Mouse (Mus musculus) heart, postnatal 4 days (tissue): ENCODE results near the gene Vps54. TPM values are rescaled to one million over a fixed set of nuclear protein-coding genes. Genes with fewer than 3 reads are reported as not detected.
"Not testable (repeated sequence)": the region's sequence is repeated elsewhere in the genome, so short reads cannot be mapped to it uniquely, and the experiment has no call there.

Experiments
- DNase-seq: peaks from one replicate; pipeline ENCODE4 v3.0.0; 2021
- total RNA-seq, 2 experiments: library from RNA; stranded (reverse); gene quantifications; 2 replicates each; pipeline ENCODE4 v1.2.3; 2021

The Vps54 gene
- total RNA-seq: 10 to 100 TPM; 26.2 to 27.1 TPM

DNA sequence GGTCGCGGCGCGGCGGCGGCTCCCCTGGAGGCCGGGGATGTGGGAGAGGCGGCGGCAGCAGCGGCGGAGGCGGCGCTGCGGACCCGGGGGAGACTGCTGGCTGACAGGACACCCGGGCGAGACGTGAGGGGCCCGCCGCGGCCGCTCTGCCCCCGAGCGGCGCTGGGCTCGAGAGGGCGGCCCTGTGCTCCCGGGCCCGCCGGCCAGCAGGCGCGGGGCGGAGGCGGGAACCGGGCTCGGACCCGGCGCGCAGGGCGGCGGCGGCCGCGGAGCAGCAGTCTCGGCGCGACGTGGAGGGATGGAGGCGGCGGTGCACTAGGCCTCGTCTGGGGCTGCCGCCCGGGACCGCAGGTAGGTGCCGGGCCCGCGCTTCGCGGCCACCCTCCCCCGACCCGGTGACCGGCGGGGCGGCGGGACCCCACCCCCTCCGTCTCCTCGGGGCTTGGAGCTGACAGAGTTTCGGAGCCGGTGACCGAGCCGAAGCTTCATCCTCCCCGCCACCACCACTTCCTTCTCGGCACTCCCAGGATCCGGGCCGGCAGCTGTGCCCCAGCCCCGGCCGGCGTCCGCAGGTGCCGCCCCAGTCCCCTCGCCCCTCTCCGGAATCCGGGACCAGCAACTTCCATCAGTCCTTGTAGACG lies at the start of gene Vps54:
TSS of gene Vps54 (plus strand) at position 261 of the 641 bp plus-strand sequence.
- peak; percentile 62 for DNase-seq

- DNase-seq: not testable (repeated sequence)
Observed at GRCm38 (mm10) chr11:21191821-21192220, 47.3 kb upstream of the Vps54 start.

DNA sequence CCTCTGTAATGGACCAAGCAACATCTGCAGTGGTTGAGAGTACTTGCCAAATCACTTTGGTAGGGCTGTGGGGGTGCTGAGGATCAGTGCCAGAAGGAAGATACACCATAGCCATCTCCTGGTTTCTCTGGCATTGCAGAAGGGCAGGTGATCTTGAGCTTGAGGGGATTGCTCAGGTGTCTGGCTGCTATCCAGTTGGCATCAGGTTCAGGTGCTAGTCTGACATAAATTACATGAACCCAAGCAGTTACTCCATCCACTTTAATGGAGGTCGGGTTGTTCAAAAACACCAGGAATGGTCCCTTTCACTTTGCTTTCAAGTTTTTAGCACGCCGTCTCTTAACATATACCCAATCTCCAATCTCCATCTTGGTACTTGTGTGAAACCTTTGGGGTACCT lies 44.2 kb upstream of the Vps54 start:
- DNase-seq: no peak

DNA sequence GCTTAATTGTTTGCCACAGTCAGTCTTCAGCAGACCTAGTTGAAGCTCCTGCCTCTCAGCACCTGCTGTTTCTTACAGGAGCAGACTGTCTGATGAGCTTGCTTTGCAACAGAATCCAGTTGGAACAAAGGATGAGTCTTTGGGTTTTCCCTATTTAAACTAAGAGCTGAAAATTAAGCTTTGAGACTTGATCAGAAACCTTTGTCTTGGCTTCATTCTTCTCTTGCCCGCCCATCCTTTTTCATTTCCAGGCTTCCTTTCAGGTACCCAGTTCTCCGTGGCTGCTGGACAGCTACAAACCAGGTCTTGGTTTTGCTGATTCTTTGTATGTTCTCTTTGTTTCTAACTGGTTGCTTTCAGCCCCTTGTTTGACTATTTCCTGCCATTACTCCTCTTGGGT lies 30.0 kb upstream of the Vps54 start:
- DNase-seq: no peak

GRCm38 (mm10) chr11:21209701-21210100 lies 29.4 kb upstream of the Vps54 start:
- not testable (repeated sequence) for DNase-seq

GRCm38 (mm10) chr11:21217419-21217818 lies 21.7 kb upstream of the Vps54 start:
- peak; percentile 65 for DNase-seq

- DNase-seq: no peak
Observed at GRCm38 (mm10) chr11:21219281-21219680, 19.8 kb upstream of the Vps54 start.

GRCm38 (mm10) chr11:21219851-21220587 lies 19.1 kb upstream of the Vps54 start:
- DNase-seq: no peak

DNA sequence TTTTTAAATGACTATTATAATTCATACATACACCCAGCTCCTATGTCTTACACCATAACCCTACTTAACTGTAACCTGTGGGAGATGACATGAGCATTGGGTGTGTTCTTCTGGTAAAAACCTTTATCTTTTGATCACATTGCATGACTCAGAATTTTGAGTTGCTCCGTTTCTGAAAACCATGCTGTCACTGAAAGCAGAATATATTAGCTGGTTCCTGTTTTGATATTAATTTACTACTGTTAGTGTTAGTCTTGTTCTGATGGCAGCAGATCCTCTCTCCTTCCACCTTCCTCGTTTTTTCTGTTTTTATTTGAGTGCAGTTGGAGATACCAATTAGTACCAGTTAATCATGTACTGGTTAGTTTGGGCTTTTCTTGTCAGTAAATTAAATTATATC lies 18.3 kb upstream of the Vps54 start:
- DNase-seq: no peak

DNA sequence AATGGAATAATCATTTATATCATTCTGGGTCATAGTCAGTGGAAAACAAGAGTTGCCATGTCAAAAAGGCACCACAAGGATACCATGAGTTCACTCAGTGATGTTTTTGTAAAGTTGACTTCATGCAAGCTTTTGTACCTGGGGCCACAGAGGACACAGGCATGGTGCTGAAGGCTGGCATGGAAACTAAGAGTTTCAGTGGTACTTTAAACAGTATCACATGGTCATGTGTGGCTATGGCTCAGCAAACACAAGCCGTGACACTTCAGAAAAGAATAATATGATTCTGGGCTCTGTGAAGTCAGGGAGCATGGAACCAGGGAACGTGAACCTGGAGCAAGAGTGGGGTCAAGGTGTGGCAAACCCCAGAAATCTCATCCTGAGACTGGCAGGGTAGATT lies 17.7 kb upstream of the Vps54 start:
- DNase-seq: no peak

- DNase-seq: no peak
Observed at GRCm38 (mm10) chr11:21222606-21223207, 16.4 kb upstream of the Vps54 start.

DNA sequence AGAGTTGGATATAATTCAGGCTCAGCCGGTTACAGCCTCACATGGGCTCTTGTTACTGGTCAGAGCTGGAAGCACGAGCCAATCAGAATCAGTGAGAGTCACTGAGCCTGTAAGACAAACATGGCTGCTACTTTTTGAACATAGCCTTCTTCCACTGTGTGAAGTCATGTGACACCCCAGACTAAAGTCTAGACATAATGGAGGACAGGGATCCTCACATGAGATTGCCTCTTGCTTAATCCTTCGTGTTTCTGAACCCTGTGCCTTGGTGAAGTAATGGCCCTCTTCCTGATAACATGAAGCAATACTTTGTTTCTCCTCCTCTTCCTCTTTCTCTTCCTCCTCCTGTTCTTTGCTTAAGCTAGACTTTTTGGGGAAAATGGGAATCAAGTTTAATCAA lies 15.5 kb upstream of the Vps54 start:
- no peak for DNase-seq

- no peak for DNase-seq
Observed at GRCm38 (mm10) chr11:21224041-21224440, 15.0 kb upstream of the Vps54 start.

DNA sequence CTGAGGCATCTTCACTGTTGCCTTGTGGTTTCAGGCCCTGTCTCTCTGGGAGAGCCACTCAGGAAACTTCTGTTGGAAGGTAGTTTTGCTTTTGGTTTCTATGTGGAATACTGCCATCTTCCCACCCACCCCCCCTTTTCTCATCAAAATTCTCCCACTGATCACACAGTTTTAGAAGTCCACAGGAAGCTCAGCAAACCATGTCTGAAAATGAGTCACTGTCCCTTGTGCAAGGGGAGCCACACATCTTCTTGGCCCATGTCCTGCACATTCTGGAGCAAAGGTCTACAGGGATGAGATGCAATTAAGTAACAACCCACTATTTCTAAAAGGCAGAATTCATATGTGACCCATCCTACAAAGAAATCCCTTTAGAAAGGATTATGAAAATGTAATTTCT lies 14.6 kb upstream of the Vps54 start:
- DNase-seq: no peak

DNA sequence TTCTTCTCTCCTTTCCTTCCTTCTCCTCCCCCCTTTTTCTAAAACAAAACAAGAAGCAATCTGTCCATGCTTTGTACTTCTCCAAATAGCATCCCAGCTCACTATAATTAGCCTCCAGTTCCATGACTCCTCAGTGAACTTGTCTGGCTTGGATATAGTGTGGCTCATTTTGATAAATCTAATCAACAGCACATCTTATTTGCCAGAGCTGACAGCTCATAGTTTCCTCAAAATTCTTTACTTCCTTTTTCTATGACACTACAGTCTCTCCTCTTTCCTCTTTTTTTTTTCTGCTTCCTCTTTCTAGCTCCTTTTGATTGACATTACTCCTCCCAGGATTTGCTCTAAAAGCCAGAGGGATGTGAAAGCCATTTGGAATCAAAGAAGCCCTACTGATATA lies 14.1 kb upstream of the Vps54 start:
- DNase-seq: no peak

DNA sequence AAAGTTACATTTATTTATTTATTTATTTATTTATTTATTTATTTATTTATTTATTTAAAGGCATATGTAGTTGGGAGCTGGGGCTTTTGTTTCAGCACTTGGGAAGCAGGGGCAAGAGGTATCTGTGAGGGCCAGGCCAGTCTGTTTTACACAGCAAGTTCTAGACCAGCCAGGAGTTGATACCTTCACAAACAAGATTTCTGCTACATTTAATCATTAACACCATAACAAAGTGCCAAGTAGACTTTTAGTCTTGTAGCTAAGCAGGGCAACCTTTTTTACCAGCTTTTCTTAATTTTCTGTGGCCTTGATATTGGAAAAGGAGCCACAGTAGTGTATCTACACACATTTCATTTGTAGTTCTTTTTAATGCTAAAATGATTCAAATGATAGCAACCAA lies 3.7 kb upstream of the Vps54 start:
- DNase-seq: no peak

GRCm38 (mm10) chr11:21235821-21236220 lies 3.3 kb upstream of the Vps54 start:
- DNase-seq: no peak

DNA sequence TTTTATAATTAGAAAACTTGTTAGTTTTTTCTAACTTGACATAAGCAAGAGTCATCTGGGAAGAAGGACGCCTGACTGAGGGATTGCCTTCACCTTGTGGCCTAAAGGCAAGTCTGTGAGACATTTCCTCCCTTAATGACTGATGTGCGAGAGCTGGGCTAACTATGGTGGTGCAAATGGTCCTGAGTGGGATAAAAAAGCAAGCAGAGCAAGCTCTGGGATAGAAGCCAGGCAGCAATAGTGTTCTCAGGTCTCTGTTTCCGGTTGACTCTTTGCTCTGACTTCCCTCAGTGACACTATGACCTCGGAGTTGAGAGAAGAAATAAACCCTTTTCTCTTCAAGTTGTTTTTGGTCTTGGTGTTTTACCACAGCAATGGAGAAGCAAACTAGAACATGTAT lies 2.1 kb upstream of the Vps54 start:
- DNase-seq: no peak

DNA sequence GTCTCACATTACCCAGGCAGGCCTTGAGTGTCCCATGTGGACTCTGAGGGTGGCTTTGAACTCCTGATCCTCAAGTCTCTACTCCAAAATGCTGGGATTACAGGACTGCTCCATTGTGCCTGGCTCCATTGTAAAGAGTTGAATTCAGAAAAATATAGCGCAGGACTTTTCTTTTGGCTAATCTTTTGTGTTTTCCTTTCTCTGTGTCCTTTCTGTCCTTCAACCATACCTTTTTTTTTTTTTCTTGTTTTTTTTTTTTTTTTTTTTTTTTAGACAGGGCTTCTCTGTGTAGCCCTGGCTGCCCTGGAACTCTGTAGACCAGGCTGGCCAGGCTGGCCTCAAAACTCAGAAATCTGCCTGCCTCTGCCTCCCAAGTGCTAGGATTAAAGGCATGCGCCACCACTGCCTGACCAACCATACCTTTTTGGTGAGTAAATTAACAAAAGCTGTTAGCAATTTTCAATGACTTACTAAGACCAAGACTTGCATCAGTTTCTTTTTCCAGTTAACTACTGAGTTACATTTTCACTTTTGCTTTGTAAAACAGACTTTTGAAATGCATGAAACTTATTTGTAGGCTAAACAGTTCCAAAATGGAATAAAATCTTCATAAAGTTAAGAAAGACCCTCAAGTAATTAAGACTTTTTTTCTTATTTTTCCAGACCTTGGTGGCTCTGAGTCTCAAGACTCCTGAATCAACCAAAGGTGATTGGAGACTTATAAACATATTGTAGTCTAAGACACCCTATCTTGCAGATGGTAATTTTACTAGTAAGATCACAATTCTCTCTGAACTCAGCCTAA lies 1.4 kb upstream of the Vps54 start:
- no peak for DNase-seq

DNA sequence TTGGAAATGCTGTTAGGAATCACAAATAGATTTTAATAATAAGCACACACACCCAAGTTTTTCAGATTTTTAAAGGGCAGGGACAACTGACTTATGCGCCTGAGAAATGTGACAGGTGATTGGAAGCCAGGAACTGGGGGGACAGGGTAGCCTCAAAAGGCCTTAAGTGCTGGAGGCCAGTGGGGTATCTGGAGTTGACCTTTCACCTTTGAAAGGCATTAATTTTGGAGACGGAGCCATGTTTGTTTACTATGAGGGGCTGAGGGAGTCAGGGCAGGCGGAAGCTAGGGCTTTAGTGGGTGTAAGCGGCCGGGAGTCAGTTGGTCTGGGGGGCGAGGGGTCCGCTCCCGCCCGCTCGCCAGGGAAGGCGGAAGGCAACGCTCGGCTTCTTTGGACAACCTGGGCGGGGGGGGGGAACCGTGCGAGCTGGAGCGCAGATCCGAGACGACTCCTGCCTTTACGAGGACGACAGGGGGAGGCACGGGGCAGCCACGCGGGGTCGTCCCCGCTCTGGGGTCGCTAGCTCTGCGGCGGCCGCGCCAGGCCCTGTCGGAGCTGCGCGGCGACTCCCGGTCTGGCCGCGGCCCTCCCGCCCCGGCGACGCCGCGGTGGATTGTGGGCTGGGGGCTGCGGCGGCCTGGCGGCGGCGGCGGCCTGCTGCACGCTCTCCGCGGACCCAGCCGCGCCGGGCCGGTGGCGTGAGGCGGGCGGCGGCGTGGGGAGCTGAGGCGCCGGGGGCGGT lies 631 bp upstream of the Vps54 start:
- peak; percentile 63 for DNase-seq

DNA sequence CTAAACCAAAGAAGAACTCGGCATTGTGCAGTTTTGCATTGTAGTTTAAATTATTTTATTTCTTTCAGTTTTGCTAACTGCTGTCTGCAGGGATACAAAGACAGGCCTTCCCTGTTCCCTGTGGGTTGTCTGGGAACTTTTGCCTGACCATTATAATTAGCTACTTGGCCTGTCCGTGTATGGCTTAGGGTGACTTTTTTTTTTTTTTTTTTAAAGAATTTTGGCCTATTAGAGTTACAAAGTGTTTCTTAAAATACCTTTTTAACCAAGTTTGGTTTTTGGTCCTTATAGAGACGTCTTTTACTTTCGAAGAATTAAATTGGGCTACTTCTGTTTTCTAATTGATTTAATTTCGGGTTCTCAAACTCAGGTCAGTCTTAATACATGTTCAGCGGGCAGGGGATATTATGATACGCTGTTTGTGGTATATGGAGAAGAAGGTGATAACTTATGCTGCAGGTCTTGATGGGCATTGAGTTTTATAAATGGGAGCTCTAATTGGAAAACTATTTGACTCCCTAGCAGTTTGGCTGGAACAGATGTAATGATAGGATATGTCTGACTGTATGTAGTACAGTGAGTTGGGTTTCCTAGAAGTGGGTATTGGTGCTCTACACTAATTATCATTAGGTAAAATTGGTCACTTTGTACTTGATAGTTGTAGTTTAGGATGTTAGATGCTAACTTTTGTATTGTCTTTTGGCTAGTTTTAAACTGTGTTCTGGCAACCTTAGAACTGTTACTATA lies 855 bp downstream of the Vps54 start:
- no peak for DNase-seq

DNA sequence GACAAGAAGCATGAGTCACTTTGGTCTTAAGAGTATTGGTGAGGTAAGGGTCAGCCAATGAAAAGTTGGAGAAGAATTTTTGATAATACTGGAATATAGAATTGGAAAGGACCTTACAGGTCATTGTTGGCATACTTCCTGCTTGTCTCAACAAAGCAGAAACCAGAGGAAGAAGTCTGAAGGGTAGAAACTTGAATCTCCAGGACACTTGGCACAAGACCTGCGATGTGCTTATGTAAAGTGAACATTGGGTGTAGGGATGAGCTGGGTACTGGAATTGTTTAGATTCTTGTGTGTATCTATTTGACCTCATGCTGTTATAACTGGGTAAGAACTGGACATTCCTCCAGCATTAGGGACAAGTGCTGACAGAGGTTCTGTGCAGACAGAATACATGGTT lies 2.3 kb downstream of the Vps54 start:
- no peak for DNase-seq
